Mouse (Mus musculus) 3134 (cell line): ENCODE results near the gene N6amt1.

ENCODE experiments used
- DNase-seq: peaks from one replicate; pipeline ENCODE4 v3.0.0-alpha.2; 2011; ENCODE audit warnings: low spot score; ENCODE audit not compliant: insufficient read length; ENCODE audit errors: extremely low read depth

Gene N6amt1

GRCm38 (mm10) chr16:87382996-87383395, 29.0 kb downstream of the N6amt1 start:
- peak; percentile 40 for DNase-seq

GRCm38 (mm10) chr16:87384366-87384765, 30.4 kb downstream of the N6amt1 start:
- no peak for DNase-seq

DNA sequence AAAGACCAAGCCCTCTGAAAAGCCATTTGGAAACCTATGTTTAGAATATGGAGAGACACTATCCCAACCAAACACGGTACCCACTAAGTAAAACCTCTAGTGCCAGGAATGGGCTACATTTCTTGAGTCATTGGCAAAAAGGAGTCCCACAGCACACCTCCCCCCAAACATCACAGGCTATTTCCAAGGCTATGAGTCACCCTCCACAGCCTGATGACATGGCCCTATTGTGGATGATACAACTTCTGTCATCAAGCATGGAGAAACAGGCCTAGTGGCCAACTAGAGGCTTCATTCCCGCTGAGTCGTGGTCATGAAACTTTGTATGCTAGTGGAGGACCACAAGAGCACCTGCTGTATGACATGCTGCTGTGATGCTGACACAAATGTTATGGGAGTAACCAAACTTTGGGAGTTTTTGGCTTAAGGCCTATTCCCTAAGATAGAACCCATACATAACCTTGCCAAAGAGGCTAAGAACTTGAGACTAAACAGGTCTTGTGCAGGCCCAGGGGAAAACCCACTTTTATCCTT, 33.5 kb downstream of the N6amt1 start:
- DNase-seq: peak; percentile 45

- peak; percentile 37 for DNase-seq
These were observed 40.0 kb downstream of the N6amt1 start for GRCm38 (mm10) chr16:87393813-87394548.

DNA sequence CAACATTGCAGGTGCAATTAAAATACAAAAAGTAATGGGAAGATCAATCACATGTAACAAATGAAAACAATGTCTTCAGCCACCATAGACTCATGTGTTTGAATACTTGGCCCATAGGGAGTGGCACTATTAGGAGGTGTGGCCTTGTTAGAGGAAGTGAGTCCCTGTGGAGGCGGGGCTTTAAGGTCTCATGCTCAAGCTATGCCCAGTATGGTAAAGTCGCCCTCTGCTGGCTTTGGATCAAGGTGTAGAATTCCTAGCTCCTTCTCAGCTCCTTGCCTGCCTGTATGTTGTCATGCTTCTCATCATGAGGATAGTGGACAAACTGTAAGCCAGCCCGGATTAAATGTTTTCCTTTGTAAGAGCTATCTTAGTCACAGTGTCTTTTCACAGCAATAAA, 51.0 kb downstream of the N6amt1 start:
- DNase-seq: peak; percentile 29
